Mouse (Mus musculus): ENCODE measurements around the gene Supt3. TPM values are rescaled to one million over a fixed set of nuclear protein-coding genes. Genes with fewer than 3 reads are reported as not detected.

Supt3 gene
- total RNA-seq, 2 experiments from 2014 or later: 6.5 TPM

DNA sequence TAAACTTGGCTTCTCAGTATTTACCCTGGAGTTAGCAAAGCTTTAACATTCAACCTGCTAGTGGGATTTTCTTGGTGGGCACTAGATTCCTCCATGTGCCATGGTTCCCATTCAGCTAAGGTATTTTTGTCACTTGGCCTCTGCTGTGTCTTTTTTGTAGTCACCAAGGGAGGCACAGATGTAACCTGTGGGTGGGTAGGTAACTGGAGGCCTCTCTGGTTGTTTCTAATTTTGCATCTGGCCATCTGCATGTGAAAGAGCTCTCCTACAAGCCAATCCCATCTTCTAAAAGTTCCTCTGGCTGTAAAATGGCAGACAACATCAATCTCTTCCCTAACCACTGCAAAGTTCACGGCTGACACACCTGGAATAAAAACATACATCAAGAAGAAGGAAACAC lies 190.2 kb downstream of the Supt3 start:
- DNase-seq: no peak

DNA sequence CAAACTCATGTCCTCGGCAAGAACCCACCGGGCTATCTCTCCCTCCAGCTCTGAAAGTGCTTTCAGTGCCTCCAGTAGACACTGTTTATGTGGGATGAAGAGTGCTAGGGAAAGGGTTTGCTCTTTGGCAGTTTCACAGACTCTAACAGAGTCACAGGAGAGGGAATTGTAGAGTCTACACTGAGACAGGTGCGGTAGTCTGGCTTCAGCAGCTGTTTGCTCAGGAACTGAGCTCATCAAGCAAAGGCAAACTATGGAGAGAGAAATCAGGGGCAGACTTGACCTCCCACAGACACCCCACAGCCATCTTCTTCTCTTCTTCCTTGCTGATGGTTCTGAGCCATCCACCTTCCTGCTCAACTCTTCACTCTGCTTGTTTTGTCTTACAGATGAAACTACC lies 193.3 kb downstream of the Supt3 start:
- DNase-seq: no peak

DNA sequence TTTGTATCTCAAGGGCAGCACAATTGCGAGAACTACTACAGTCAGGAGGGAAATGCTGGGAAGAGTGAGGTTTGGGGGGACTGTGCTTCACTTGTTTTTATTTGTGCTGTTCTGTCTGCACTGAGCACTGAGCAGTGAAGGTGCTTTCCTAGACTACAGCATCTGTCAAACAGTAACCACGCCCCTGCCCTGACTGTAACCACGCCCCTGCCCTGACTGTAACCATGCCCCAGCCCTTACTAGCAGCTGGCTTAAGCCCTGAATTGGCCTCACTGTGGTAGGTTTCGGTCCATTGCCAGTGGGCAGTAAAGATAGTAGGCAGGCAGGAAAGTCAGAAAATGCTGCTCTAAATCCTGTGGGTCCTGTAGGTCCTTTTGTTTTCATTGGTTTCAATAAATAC lies 196.5 kb downstream of the Supt3 start:
- DNase-seq: peak; percentile 4

DNA sequence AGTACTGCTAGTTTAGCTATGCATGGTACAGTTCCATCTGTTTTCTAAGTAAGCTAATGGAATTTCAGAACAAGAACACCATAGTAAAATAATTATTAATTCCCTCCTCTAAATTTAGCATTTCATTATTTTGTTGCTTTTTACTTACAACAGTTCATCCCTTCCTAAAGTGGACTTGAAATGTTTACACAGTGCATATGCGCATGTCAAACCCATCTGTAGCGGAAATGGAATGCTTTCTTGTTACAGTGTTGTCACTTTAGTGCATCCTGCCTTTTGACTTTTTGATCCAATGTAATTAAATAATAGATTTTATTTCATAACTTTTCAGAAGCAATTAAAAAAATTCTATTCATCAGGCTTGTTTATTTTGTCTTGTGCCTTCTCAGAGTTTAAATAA lies 200.7 kb downstream of the Supt3 start:
- no peak for DNase-seq

DNA sequence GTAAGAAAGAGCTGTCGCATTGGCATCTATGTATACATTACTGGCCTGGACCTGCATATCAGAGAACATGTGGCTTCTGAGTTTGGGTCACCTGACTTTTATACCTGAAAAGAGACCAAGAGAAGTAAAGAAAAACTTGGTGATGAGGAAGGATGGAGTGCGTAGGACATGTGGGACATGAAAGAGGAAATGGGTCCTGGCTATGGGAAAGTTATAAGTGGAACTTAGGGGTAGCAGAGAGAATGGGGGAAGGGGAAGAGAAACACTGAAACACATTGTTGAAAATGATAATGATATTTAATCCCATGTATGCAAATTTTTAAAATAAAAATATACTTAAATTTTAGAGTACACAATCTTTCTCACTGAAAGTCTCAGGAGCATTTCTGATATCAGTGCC lies 211.0 kb downstream of the Supt3 start:
- no peak for DNase-seq

DNA sequence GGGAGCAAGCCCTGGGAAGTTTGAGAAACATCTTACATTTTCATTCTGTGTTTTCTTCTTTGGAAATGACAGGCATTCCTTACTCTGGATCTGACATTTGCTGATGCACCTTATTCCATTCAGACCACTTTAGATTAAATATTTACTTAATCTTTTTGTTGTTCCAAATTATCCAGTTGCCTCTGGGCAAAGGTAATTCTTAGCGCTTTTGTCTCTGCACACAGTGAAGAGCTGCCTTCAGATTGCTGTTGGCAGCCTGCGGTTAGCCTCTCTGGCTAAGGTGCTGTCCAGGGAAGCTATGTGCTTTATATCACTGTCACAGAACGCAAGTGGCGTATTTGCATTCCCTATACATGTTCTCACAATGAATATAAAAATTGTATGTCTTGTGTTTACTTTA lies 226.4 kb downstream of the Supt3 start:
- no peak for DNase-seq

GRCm38 (mm10) chr17:45004477-45005170 lies 227.7 kb downstream of the Supt3 start:
- no peak for DNase-seq

GRCm38 (mm10) chr17:45007461-45007860 lies 230.5 kb downstream of the Supt3 start:
- DNase-seq: no peak

DNA sequence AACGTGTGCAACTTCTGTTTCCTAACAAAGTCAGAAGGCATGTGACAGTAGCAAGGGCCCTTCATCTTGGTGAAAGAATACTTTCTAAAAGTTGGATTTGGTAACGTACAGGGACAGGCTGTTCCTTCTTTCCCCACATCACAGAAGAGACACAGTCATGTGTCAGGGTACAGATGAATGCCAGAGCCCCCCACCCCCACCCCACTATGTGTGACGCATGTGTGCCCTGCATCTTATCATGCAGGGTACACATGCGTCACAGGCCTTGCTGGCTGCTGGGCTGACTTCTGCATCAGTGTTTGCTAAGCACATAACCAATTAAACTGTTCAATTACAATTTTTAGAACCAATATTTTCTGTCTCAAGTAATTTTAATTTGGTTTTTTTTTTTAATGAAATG lies 231.7 kb downstream of the Supt3 start:
- DNase-seq: no peak

GRCm38 (mm10) chr17:45010409-45010808 lies 233.5 kb downstream of the Supt3 start:
- DNase-seq: no peak

DNA sequence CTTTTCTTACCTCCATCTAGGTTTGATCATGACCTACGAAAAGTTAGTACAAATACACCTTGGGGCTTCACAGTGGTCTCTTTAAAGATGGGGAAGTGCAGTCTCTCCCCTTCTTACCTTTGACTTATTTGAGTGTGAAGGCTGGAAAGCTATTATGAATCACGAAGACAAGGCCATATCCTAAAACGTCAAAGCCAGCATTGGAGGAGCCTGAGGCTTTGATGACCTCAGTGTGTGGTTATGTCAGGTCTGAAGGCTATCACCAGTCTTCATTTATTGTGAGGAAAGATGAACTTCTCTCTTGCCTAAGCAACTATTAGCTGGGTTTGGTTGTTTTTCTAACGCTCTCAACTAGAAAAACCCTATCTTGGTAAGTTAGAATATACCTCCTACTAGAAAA lies 239.8 kb downstream of the Supt3 start:
- DNase-seq: no peak

DNA sequence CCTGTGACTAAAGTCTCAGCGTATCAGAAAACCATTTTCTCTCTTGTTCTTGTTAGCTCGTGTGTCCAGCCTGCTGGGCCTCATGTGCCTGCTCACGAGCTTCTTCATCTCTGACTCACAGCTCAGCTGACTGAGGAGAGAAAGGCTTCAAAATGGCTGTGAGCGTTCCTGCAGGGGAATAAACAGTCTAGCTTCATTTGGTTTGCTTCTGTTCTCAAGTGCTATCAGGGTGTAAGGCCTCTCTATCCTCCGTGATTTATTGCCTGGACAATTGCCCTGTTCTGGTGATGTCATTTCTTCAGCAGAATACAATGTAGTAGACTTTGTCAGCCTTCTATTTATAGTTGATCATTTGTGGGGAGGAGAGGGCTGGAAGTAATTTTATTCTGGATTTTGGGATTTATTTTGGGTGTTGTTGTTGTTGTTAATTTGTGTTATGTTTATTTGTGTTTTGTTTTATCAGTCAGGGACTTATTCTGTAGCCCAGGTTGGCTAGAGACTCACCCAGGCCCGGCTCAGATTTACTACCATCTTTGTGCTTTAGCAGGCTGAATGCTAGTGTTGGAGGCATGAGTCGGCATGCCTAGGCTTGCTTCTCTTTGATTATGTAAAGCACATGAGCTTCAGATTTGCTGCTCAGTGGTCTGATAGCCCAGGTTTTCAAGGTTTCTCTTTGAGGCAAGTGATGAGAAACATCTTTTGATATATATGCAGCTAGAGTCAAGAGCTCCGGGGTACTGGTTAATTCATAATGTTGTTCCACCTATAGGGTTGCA lies 243.4 kb downstream of the Supt3 start:
- DNase-seq: no peak

GRCm38 (mm10) chr17:45028441-45028840 lies 251.5 kb downstream of the Supt3 start:
- no peak for DNase-seq

GRCm38 (mm10) chr17:45029106-45029505 lies 252.2 kb downstream of the Supt3 start:
- DNase-seq: no peak

DNA sequence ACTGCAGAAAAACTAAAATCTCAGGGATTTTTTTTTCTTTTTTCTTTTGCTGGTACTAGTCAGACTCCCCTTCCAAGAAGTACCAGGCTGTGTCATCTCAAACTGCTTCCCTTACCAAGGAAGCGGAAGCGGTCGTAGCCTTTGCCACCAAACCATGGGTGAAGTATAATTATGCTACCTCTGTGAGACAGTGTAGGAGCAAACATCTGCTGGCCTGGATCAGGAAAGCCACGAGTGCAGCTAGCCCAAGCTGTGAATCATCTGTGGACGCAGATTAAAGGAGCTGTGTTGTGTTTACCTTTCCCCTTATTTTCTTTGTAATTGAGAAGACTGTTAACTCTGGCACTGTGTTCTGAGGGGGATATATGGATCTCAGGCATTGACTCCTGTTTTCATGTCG lies 255.3 kb downstream of the Supt3 start:
- no peak for DNase-seq

DNA sequence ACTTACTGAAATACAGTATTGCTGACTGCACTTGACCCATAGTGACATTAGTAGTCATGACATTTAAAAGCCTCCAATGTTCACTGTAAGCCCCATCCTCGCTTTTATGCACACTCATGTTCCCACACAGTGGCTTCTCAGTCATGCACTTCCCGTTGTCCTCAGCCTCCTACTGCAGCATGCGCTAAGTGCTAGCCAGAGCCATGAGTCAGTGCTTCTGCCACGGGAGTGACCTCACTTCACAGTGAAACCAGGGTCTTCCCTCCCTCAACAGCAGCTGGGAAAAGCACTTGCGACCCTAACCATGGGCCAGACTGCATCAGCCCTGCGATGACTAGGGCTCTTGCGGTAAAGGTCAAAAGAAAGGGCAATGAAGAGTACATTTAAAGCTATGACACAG lies 256.7 kb downstream of the Supt3 start:
- no peak for DNase-seq

DNA sequence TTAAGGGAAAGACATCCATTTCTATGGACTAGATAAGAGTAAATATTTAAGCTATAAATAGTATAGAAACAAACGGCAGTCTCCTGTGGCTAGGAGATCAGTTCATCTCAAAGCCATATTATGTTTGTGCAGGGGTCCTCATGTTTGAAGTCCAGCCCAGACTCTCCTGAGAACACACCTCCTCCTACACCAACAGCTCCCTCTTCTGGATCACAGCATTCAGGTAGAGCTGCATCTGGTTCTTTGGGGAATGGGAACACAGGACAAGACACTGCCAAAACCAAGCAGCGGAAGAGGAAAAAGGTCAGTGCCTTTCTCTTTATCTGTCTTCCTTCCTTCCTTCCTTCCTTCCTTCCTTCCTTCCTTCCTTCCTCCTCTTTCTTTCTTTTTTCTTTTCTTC lies 264.1 kb downstream of the Supt3 start:
- DNase-seq: no peak

DNA sequence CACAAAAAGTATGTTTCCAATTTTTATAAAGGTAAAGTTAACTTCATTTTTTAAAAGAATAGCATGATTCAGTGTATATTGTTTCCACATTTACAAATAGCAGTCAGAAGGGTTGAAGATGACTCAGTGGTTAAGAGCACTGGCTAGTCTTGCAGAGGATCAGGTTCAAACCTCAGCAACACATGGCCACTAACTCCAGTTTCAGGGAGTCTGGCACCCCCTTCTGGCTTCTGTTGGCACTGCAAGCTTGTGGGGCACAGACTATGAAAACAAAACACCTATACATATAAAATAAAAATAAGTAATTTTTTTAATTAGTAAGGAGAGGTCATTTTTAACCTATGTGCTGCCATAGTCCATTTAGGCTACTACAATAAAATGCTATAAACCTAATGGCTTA lies 268.9 kb downstream of the Supt3 start:
- no peak for DNase-seq

DNA sequence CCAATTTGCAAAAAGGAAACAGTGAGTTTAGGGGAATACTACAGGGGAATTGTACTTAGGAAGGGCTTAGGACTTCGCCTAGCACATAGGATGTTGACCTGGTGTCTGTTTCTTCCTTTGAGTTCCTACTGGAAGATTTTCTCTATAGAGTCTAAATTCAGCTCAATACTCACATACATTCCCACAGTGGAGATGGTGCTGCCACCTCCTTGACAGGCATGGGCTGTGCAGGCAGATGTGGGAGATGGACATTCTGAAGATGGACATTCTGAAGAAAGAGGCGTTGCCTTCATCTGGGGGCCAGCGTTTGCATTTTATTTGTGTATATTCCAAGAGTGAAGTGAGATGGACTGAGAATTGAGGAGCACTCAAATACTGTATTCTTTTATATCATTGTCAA lies 269.6 kb downstream of the Supt3 start:
- DNase-seq: no peak

GRCm38 (mm10) chr17:45047236-45047635 lies 270.3 kb downstream of the Supt3 start:
- no peak for DNase-seq

- no peak for DNase-seq
These were observed 275.0 kb downstream of the Supt3 start for GRCm38 (mm10) chr17:45051971-45052370.

DNA sequence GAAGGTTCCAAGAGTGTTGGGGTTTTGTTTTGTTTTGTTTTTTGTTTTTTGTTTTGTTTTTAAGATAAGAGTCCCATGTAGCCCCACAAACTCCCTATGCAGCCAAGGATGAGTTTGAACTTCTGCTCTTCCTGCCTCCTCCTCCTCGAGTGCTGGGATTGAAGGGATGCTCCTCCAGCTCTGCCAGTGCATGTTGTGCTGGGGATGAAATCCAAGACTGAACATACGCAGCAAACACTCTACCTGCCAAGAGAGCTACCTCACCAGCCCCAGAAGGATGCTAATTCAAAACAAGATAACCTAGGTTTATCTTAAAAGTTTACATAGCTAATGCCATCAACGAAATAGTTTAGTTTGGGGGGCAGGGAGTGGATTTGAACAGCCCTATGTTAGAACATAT lies 276.4 kb downstream of the Supt3 start:
- DNase-seq: no peak

GRCm38 (mm10) chr17:45054526-45054925 lies 277.6 kb downstream of the Supt3 start:
- no peak for DNase-seq

DNA sequence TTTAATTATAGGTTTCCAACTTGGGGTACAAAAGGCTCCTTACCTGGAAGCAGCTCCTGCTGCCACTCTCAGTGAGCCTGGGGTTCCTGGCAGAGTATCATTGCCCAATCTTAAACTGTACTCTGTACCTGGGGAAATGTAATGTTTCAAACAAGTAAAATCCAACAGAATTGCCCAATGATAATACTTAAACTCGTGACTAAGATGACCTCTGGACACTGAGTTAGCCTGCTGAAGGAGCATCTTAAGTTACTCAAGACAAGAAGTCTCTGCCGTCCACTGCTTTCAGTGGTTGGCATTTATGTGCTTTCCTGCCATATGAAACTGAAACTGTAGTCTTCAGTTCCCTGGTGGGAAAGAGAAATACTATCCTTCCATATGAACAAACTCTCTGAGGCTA lies 279.9 kb downstream of the Supt3 start:
- DNase-seq: no peak
